Mouse (Mus musculus) liver, embryonic 14 days (tissue): ENCODE data around the gene Ctsz. TPM values are rescaled to one million over a fixed set of nuclear protein-coding genes. Genes with fewer than 3 reads are reported as not detected.

ENCODE experiments used
- polyA plus RNA-seq: library from polyadenylated mRNA; depleted of rRNA; stranded (reverse); fragments of >200 nt; gene quantifications from 2 replicates; pipeline ENCODE4 v1.2.3, GENCODE M21; 2012; rRNA removed

Gene Ctsz
- polyA plus RNA-seq, result 65.9 and 73.7 TPM in 2 replicates

DNA sequence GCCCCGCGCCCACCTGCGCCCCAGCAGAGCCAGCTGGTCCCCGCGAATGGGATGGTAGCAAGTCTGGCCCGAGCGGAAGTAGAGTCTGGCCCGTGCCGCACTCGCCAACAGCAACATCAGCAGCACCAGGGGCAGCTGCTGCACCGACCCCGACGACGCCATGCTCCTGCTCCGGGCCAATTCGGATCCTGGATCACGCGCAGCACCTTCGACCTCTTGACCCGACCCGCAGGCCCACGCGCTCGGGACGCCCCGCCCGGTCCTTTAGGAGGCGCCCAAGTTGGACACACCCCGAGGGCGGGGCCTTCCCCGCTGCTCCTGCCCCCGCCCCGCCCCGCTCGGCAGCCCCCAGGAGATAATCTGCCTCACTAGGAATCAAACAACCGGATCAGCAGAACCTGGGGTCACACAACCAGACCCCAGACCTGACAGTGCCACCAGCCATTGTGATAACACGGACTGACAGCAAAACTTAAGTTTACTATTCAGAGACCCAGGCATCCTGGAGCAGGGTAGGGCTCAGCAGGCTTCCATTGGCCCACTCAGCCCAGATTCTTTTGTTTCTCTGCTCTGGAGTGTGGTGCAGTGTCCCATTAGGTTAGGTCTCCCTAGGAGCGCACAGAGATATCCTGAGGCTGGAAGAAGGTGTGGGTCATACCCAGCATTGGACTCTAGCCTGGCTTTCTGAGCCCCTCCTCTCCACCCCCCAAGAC lies at the start of gene Ctsz:
Ctsz (minus strand) TSS at position 303 of the 713 bp plus-strand sequence.

DNA sequence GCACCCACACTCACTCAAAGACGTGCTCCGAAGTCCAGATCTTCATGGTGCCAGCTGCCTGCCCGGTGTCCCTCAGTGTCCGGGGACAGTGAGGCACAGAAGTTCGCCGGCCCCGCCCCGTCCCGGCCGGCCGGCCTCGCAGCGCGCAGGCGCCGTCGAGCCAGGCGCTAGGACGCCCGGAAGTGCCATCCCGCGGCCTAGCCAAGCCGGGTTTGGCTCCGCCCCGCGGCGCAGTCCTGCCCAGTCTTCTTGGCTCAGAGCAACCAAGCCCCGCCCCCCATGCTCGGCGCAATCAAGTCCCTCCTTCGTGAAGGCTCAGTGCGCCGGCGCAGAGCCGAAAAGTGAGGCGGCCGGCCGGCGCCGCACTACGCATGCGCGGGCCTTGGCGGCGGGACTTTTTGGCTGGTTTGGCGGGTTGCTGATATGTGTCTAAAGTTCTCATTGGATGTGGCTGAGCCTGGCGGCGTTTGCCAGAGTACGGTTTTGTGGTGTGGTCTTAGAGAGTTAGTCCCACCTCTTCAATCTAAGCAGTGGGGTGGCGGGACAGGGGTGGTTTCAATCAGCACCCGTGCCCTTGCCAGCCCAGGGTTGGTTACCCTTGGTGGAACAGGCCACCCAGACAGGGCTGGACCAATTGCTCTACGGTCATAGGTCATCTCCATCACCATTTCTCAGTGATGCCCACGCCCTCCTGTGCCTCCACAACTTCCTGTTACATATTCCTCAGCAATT lies 34.1 kb upstream of the Ctsz start, which contains the start of gene Prelid3b:
Prelid3b (minus strand) TSS at position 264 of the 732 bp plus-strand sequence.

DNA sequence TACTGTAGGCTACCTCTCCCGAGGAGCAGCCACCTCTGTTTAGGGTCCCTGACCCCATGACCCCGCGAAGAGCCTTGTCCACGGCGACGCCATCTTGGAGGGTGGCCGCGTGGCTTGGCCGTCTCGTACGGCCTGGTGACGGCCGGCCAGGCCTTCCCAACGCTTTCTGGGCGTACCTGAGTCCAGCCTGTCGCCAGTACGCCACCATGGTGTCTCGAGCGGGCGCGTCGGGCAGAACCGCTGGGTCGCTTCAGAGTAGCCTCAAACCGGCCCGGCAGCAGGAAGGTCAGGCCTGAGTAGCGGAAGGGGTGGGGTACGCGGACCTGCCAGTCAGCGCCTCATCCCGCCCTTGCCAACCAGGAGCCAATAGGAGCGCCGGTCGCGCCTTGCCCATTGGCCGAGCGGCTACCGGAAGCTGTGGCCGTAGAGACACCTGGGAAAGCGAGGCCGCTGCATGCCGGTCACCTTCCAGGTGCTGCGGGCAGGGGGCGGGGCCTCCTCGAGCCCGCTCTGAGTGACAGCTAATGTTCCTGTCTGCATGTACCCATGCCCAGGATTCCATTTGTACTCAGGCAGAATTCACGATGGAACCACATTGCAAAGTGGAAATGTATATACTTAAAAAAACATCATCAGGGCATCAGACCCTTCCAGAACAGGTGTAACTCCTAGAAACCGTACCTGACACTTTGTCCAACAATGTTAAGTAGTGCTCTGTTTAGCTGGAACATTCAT lies 25.1 kb upstream of the Ctsz start, which contains the start of gene Atp5e:
Atp5e (minus strand) TSS at position 317 of the 735 bp plus-strand sequence.

DNA sequence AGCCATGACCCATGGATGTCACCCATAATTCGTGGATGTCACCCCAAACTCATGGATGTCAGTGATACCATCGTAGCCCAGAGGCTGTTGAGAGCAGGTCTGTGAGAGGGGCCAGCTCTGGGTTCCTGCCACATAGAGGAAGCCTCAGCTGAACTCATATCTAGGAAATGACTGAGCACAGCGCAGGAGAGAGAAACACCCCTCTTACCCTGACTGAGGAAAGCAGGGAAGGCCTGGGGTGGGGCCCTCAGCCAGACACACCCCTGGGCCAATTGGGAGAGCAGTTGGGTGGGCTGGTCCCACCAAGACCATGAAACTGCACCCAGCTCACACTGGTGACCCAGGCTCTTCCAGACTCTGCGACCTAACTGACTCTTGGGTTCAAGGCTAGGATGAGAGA lies 11.5 kb upstream of the Ctsz start, which contains the start of gene Tubb1:
Tubb1 (plus strand) TSS at position 343 of the 400 bp plus-strand sequence.

DNA sequence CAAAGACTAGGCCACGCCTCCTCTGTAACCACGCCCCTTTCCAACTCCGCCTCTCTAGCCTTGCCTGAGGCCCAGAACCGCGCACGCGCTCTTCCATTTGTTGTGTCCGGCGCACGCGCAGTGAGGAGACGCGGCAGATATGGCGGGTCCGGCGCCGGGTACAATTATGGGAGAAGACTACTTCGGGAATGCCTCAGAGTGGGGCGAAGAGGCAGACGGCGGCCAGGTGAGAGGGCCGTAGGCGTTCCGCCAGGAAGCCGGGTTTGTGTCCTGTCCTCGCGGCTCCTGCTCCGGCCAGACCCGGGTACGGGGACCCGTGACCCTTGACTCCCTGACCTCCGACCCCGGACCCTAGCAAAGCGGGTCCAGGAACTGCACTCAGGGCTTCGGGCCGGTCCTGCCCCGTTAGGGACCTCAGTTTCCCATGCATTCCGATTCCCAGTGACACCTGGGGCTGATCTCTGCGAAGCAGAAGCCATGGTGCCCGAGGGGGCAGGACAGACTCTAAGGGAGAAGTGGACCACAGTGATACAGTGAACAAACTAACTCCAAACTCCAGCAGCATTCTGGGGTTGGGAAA lies 23.0 kb downstream of the Ctsz start, which contains the start of gene Nelfcd:
Nelfcd (plus strand) TSS at position 74 of the 580 bp plus-strand sequence.

Other genes with a start within 250 kb of the Ctsz start
- 283 and 312 TPM in 2 replicates for gene Gnas, start 154.7 kb downstream of the Ctsz start, polyA plus RNA-seq
- 0.60 and 1.0 TPM in 2 replicates for gene Gm20721, start 92.3 kb downstream of the Ctsz start, polyA plus RNA-seq
- gene Nelfcd, start 23.2 kb downstream of the Ctsz start, polyA plus RNA-seq, result 51.8 and 57.6 TPM in 2 replicates
- 24.7 and 26.0 TPM in 2 replicates for gene Tubb1, start 11.7 kb upstream of the Ctsz start, polyA plus RNA-seq
- 223 and 249 TPM in 2 replicates for gene Atp5e, start 25.1 kb upstream of the Ctsz start, polyA plus RNA-seq
- gene Prelid3b, start 34.0 kb upstream of the Ctsz start, polyA plus RNA-seq, result 58.4 and 65.2 TPM in 2 replicates
- gene Zfp831, start 204.5 kb upstream of the Ctsz start, polyA plus RNA-seq, result 0.02 and 0.05 TPM in 2 replicates